Mouse (Mus musculus): ENCODE data around the gene Tbc1d1. TPM values are rescaled to one million over a fixed set of nuclear protein-coding genes. Genes with fewer than 3 reads are reported as not detected.

The Tbc1d1 gene
- polyA plus RNA-seq, 1 experiment: 41.8 TPM

DNA sequence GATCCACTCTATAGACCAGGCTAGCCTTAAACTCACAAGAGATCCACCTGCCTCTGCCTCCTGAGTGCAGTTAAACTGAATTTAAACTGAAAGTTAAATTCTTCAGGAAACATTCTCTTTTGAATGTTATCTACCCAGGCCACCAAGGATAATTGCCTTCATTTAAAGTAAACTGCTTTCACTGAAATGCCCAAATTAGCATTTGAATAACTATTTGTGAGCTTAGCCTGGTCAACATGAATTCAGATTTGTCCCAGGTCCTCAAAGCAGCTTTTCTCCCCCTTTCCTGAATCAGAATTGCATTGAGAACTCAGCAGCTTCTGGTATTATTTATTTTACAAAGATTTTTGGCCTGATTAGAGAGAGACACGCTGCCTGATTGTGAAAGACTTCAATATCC lies 38.9 kb upstream of the Tbc1d1 start:
- peaks cover 33% of the 10 kb centered on the region for H3K36me3 ChIP-seq (ENCODE audit: control insufficient read depth, insufficient read depth)

DNA sequence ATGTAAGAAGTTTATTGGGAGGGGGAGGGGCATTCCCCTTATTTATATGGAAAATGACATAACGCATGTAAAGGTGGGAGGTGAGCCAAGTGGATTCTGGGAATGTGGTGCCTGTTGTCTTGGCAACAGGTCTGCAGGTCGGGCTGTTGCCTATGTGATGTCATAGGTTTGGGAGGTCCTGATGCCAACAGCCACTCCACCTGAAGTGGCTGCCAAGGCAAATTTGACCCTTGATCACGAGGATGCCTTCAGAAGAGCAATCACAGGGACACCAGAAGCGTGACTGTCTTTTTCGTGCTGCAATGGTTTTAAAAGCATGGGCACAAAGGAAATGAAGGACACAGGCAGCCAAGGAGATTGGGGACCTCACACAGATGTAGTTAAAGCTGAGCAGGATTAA lies 30.3 kb upstream of the Tbc1d1 start:
- Histone ChIP-seq H3K4me2 (ENCODE audit: low read depth) (no peak overlapping the region), H3K36me3 (ENCODE audit: control insufficient read depth, insufficient read depth) (peaks cover 21% of the 10 kb centered on the region), H3K79me2 (ENCODE audit: control insufficient read depth, insufficient read depth) (no peaks in the 10 kb centered on the region), H3K4me3 (no peak overlapping the region), H3K27me3 (ENCODE audit: control insufficient read depth, insufficient read depth, insufficient read length) (no peaks in the 10 kb centered on the region), H3ac (ENCODE audit: control insufficient read depth, insufficient read length) (no peak overlapping the region)
- TF ChIP-seq E2F4 (IDR thresholded peaks at IDR 0.05; ENCODE audit: insufficient read depth) (no peak), USF1 (IDR thresholded peaks at IDR 0.05; ENCODE audit: low read depth) (no peak), TCF3 (IDR thresholded peaks at IDR 0.05; ENCODE audit: insufficient read length, low read depth) (no peak), MYOG (IDR thresholded peaks at IDR 0.05; ENCODE audit: control insufficient read depth in 1 of 3, insufficient read depth in 1 of 3, insufficient read length in 2 of 3, low read depth in 2 of 3) (no peak), MAX (IDR thresholded peaks at IDR 0.05; ENCODE audit: low read depth) (no peak), POLR2AphosphoS2 (IDR thresholded peaks at IDR 0.05; ENCODE audit: insufficient read length, low read depth) (no peak), REST (IDR thresholded peaks at IDR 0.05; ENCODE audit: insufficient read depth, insufficient read length) (no peak), CEBPB (IDR thresholded peaks at IDR 0.05; ENCODE audit: insufficient read depth, poor library complexity, severe bottlenecking) (no peak)

More for the DNA sequence above, 38.9 kb upstream of the Tbc1d1 start:
- TF ChIP-seq CEBPB (IDR thresholded peaks at IDR 0.05; ENCODE audit: insufficient read depth, poor library complexity, severe bottlenecking): no peak
- TF ChIP-seq USF1 (IDR thresholded peaks at IDR 0.05; ENCODE audit: low read depth): no peak
- no peak for TF ChIP-seq E2F4 (IDR thresholded peaks at IDR 0.05; ENCODE audit: insufficient read depth)
- no peak for TF ChIP-seq REST (IDR thresholded peaks at IDR 0.05; ENCODE audit: insufficient read depth, insufficient read length)
- no peak for TF ChIP-seq POLR2A (IDR thresholded peaks at IDR 0.05; ENCODE audit: insufficient read length, low read depth)
- no peak for TF ChIP-seq MAX (IDR thresholded peaks at IDR 0.05; ENCODE audit: low read depth)
- TF ChIP-seq MYOD1 (IDR thresholded peaks at IDR 0.05; ENCODE audit: control insufficient read depth in 1 of 3, insufficient read length in 2 of 3, low read depth in 2 of 3): no peak
- TF ChIP-seq TCF3 (IDR thresholded peaks at IDR 0.05; ENCODE audit: insufficient read length, low read depth): no peak
- TF ChIP-seq POLR2AphosphoS2 (IDR thresholded peaks at IDR 0.05; ENCODE audit: insufficient read length, low read depth): no peak
- no peak for TF ChIP-seq MYOG (IDR thresholded peaks at IDR 0.05; ENCODE audit: control insufficient read depth in 1 of 3, insufficient read depth in 1 of 3, insufficient read length in 2 of 3, low read depth in 2 of 3)
- H3ac ChIP-seq (ENCODE audit: control insufficient read depth, insufficient read length): no peak overlapping the region
- H3K27me3 ChIP-seq (ENCODE audit: control insufficient read depth, insufficient read depth, insufficient read length): no peaks in the 10 kb centered on the region
- no peaks in the 10 kb centered on the region for H3K79me2 ChIP-seq (ENCODE audit: control insufficient read depth, insufficient read depth)
- H3K4me3 ChIP-seq: no peak overlapping the region
- H3K4me2 ChIP-seq (ENCODE audit: low read depth): no peak overlapping the region

DNA sequence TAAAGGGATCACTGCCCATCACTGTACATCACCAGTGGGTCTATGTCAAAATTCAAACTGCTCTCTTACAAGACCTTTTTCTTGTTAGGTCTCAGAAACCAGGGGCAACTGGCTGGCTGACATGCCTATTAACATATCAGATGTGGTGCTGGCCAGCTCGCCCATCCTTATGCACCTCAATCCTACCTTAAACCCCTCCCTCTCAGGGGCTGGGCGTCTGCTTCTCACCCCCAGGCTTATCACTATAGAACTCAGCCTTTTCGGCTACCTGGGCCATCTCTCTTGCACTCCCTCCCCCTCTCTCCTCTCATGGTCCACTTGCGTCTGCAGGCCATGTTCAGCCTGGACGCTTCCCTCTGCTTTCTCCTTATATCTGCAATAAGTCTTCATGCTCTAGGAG lies 24.6 kb upstream of the Tbc1d1 start:
- H3K4me3 ChIP-seq: no peak overlapping the region
- TF ChIP-seq REST (IDR thresholded peaks at IDR 0.05; ENCODE audit: insufficient read depth, insufficient read length) (no peak), E2F4 (IDR thresholded peaks at IDR 0.05; ENCODE audit: insufficient read depth) (no peak), MYOD1 (IDR thresholded peaks at IDR 0.05; ENCODE audit: control insufficient read depth in 1 of 3, insufficient read length in 2 of 3, low read depth in 2 of 3) (no peak), USF1 (IDR thresholded peaks at IDR 0.05; ENCODE audit: low read depth) (no peak), TCF12 (IDR thresholded peaks at IDR 0.05; ENCODE audit: insufficient read depth, poor library complexity, severe bottlenecking) (no peak), TCF3 (IDR thresholded peaks at IDR 0.05; ENCODE audit: insufficient read length, low read depth) (no peak), POLR2A (IDR thresholded peaks at IDR 0.05; ENCODE audit: insufficient read length, low read depth) (no peak), SRF (IDR thresholded peaks at IDR 0.05; ENCODE audit: control insufficient read depth, insufficient read length, low read depth) (no peak), MYOG (IDR thresholded peaks at IDR 0.05; ENCODE audit: control insufficient read depth in 1 of 3, insufficient read depth in 1 of 3, insufficient read length in 2 of 3, low read depth in 2 of 3) (no peak), POLR2AphosphoS2 (IDR thresholded peaks at IDR 0.05; ENCODE audit: insufficient read length, low read depth) (no peak), MAX (IDR thresholded peaks at IDR 0.05; ENCODE audit: low read depth) (no peak), CEBPB (IDR thresholded peaks at IDR 0.05; ENCODE audit: insufficient read depth, poor library complexity, severe bottlenecking) (no peak)
- H3K79me2 ChIP-seq (ENCODE audit: control insufficient read depth, insufficient read depth): no peaks in the 10 kb centered on the region
- peaks cover 11% of the 10 kb centered on the region for H3K36me3 ChIP-seq (ENCODE audit: control insufficient read depth, insufficient read depth)
- no peaks in the 10 kb centered on the region for H3K27me3 ChIP-seq (ENCODE audit: control insufficient read depth, insufficient read depth, insufficient read length)
- H3ac ChIP-seq (ENCODE audit: control insufficient read depth, insufficient read length): no peak overlapping the region
- H3K4me2 ChIP-seq (ENCODE audit: low read depth): no peak overlapping the region

DNA sequence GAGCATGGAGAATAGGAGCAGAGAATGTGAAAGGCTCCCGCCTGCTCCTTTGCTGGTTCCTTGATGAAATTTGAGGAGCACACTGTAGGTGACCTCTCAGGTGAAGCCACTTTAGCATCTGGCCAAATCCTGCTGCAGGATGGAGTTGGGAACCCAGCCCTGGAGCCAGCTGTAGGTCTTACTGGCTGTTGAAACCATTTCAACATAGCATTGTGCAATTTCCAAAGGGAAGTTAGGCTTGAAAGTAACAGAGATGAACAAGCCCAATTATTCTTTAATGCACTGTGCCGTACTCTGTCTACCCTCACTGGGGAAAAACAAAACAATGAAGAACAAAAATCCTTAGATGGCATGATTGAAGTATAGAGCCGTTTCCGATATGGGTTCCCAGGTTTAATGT lies 22.2 kb upstream of the Tbc1d1 start:
- H3K27me3 ChIP-seq (ENCODE audit: control insufficient read depth, insufficient read depth, insufficient read length): no peaks in the 10 kb centered on the region
- no peak overlapping the region for H3K4me2 ChIP-seq (ENCODE audit: low read depth)
- TF ChIP-seq SRF (IDR thresholded peaks at IDR 0.05; ENCODE audit: control insufficient read depth, insufficient read length, low read depth): no peak
- H3K36me3 ChIP-seq (ENCODE audit: control insufficient read depth, insufficient read depth): no peaks in the 10 kb centered on the region
- H3K79me2 ChIP-seq (ENCODE audit: control insufficient read depth, insufficient read depth): no peaks in the 10 kb centered on the region
- H3K4me3 ChIP-seq: no peak overlapping the region
- no peak overlapping the region for H3ac ChIP-seq (ENCODE audit: control insufficient read depth, insufficient read length)

DNA sequence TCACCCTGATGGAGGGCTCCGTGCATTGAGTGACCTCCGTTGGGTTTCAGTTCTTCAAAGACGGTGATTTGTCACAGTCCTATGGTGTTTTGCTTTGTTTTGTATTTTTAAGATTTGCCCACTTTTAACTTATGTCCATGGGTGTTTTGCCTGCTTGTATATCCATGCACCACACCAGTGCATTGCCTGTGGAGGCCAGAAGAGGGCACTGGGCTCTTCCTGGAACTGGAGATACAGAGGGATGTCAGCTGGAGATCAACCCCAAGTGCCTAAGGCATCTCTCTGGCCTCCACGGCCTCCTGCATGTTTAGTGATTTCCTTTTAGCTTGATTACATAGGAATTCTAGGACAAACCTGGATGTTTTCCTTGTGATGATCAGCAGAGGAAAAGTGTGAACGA lies 19.8 kb upstream of the Tbc1d1 start:
- no peaks in the 10 kb centered on the region for H3K79me2 ChIP-seq (ENCODE audit: control insufficient read depth, insufficient read depth)
- H3K4me3 ChIP-seq: no peak overlapping the region
- H3K27me3 ChIP-seq (ENCODE audit: control insufficient read depth, insufficient read depth, insufficient read length): no peaks in the 10 kb centered on the region
- no peak overlapping the region for H3K4me2 ChIP-seq (ENCODE audit: low read depth)
- H3ac ChIP-seq (ENCODE audit: control insufficient read depth, insufficient read length): no peak overlapping the region
- no peaks in the 10 kb centered on the region for H3K36me3 ChIP-seq (ENCODE audit: control insufficient read depth, insufficient read depth)
- TF ChIP-seq MAX (IDR thresholded peaks at IDR 0.05; ENCODE audit: low read depth) (no peak), USF1 (IDR thresholded peaks at IDR 0.05; ENCODE audit: low read depth) (no peak), MYOD1 (IDR thresholded peaks at IDR 0.05; ENCODE audit: control insufficient read depth in 1 of 3, insufficient read length in 2 of 3, low read depth in 2 of 3) (no peak), REST (IDR thresholded peaks at IDR 0.05; ENCODE audit: insufficient read depth, insufficient read length) (no peak), POLR2A (IDR thresholded peaks at IDR 0.05; ENCODE audit: insufficient read length, low read depth) (no peak), TCF12 (IDR thresholded peaks at IDR 0.05; ENCODE audit: insufficient read depth, poor library complexity, severe bottlenecking) (no peak), CEBPB (IDR thresholded peaks at IDR 0.05; ENCODE audit: insufficient read depth, poor library complexity, severe bottlenecking) (no peak), MYOG (IDR thresholded peaks at IDR 0.05; ENCODE audit: control insufficient read depth in 1 of 3, insufficient read depth in 1 of 3, insufficient read length in 2 of 3, low read depth in 2 of 3) (no peak), POLR2AphosphoS2 (IDR thresholded peaks at IDR 0.05; ENCODE audit: insufficient read length, low read depth) (no peak), E2F4 (IDR thresholded peaks at IDR 0.05; ENCODE audit: insufficient read depth) (no peak), SRF (IDR thresholded peaks at IDR 0.05; ENCODE audit: control insufficient read depth, insufficient read length, low read depth) (no peak), TCF3 (IDR thresholded peaks at IDR 0.05; ENCODE audit: insufficient read length, low read depth) (no peak)

Measured in myocyte (in vitro differentiated cells).